Mouse (Mus musculus) testis, postnatal 10 days (tissue): ENCODE measurements at regions not wholly inside any gene's neighbourhood (a gene's known extent, or its start where the extent isn't known, plus 50 kb on each side); places are given as distances from the start of the nearest gene placed in this dataset.

ENCODE experiments used
- DNase-seq: peaks from one replicate; pipeline ENCODE4 v3.0.0; 2021; ENCODE audit warnings: low spot score

DNA sequence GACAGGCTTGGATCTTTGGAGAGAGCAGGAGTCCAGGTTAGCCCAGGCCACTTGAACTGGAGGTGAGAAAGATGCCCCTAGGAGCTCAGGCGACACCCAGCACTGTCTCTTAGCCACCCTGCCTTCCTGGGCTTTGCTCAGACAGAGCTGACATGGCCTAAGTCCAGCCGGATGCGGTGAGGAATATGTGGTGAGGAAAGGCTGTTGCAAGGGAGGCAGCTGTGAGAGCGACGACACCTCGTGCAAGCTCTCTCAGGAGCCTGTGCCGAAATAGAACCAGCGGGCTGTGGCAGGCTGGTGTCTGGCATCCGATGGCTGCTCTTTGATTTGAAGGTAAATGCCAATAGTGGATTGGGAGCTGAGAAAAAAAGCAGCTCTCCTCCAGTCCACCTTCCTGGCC, 191.4 kb upstream of the Sdk2 start:
- DNase-seq, result no peak

DNA sequence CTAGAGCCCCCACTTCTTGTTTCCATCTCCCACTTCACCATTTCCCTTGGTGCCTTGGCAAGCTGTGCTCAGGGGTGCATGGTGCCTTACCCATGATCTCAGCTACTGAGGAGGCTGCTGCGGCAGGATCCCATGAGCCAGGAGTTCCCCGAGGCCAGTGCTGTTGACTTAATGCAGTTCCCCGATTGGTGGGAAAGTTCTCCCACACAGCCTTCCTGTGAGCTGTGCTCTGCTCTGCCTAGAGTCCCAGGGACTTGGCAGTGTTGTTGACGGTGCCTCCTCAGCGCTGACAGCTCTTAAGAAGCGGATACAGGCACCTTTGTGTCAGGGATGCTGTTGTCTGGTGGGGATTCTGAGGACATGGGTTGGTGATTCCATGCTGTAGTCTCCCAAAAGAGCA, 190.9 kb upstream of the Sdk2 start:
- DNase-seq, result no peak

DNA sequence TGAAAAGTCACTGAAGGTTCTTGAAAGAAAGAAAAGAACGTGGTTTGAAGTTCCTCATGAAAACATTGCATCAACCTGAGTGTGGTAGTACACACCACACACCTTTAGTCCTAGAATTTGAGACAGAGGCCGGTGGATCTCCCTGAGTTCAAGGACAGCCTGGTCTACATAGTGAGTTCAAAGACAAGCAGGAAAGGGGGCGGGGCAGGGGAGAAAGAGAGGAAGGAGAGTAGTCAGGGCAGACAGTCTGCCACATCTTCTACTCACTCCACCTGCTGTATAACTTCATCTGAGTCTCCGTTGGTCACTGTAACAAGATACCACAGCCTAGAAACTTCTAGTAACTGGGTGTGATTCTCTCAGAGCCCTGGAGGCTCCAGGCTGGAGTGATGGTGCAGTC, 190.2 kb upstream of the Sdk2 start:
- no peak for DNase-seq

DNA sequence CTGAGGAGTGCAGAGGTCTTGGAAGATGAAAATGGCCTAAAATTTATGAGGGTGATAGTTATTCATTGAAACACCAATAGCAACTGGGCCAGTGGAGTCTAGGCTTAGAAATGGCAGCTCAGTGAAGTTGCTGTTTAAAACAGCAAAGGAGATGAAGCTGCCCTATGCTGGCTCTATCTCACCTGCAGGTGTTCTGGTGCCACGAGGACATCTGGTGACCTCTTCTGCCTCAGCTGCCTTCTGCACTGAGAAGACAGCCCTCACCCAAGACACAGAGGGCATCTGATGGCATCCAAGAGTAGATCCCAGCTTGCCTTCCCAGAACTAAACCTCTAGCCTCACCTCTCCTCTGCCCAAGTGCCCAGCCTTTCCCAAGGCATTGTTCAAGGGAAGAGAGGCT, 187.5 kb upstream of the Sdk2 start:
- no peak for DNase-seq

DNA sequence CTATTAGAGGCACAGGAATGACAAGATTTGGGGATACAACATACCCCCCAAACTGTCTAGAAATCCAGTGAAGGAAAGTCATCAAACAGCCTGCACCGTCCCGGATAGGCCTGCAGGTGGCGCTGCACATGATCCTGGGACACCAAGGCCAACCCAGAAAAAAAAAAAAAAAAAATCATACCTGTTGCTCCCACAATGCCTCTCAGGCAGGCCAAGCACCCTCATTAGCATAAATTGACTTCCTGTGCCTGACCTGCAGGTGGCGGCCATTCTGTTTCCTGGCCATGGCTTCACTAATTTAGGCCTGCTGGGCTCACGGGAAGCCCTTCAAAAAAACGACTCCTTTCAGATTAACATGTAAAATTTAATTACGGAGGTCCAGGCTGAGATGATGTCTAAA, 184.8 kb upstream of the Sdk2 start:
- peak; percentile 49 for DNase-seq

DNA sequence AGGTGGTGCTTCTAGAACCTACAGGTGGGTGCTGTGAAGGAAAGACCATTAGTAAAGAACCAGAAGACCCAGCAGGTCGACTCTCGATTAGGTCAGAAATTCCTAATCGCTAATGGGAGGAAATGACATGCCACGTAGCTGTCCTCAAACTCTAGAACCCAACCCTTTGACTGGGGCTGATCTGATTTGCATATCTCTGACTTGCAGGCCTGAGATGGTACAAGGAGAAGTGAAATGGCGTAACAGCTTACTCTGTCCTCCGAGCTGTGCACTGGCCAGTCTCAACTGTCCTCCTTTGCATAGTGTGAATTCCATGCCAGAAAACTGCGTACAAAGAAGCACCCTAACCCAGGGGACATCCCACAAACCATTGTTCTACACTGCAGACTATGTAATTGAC, 182.4 kb upstream of the Sdk2 start:
- no peak for DNase-seq

DNA sequence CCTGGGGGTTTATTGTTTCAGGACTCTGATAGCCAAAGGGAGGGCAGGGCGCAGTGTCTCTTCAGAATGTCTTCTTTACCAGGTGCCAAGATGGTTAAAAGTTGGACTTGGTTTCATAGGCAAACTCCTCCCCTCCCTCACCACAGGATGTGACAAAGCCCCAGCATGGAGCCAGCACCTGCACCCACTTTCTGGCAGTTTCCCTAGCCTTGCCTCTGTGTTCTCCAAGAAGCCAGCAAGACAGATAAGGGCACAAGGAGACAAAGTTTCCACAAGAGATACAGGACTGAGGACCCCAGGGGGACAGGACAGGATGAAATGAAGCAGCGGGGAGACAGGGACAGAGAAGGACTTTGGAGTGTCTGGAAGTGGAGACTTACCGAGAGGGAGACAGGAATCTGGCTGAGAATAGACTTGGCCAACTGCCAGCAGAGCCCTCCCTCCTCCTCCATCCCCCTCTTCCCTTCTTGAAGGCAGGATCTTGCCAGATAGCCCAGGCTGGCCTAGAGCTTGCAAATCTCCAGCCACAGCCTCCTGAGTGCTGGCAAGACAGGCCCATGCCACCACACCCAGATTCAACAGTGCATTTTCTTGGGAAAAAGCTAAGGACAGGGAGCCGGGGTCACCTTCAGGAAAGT, 181.5 kb upstream of the Sdk2 start:
- peak; percentile 46 for DNase-seq

DNA sequence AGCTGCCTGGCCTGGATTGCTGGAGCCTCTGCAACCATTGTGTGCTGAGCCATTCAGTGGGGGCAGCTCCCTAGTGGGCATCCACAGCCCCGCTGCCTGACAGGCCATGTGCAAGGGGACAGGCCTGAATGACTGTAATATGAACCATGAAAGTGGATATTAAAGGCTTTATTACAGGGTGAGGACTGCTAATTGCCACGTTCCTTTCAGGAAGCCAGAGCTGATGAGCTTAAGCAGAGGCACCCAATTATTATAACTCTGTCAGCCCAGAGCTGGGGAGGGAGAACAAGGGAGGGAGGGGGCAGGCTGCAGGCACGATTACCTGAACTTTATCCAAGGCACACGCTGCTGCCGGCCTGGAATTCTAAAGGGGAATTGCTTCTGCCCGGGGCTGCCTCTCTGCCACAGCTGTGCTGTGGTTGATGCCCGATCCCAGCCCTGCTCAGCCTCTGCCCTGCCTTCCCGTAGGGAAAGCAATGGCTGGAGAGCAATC, 172.5 kb upstream of the Sdk2 start:
- DNase-seq, result no peak

DNA sequence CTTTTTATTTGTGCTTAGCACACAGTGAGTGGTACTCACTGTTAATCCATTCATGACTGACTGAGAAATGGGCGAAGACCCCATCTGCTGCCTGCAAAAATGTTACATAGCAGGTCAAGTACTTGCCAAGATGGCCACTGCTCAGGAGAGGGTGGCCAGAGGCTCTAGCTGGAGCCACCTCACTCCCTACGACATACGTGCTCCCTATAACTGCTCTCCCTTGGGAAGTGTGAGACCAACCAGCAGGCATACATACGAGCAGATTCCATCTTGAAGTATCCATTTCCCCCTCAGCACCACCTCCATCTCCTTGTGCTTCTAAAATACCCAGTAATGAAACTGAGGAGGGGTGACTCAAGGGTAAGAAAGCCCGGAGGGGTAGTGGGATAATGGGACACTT, 172.0 kb upstream of the Sdk2 start:
- no peak for DNase-seq

DNA sequence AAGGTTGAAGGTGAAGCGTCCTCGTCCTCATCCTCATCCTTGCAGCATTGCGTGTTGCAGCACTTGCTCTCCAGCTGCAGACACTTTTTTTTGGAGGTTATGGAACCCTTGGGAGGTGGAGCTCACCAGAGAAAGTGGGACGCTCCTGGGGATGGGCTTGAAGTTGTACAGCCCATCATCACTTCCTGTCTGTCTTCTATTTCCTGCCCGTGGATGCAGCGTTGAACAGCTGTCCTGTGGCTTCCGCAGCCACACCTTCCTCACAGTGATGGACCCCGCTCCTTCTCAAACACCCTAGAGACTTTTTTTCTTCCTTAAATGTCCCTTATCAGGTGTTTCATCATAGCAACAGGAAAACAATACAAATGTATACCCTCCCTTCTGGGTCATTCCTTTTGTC, 171.5 kb upstream of the Sdk2 start:
- DNase-seq, result no peak

DNA sequence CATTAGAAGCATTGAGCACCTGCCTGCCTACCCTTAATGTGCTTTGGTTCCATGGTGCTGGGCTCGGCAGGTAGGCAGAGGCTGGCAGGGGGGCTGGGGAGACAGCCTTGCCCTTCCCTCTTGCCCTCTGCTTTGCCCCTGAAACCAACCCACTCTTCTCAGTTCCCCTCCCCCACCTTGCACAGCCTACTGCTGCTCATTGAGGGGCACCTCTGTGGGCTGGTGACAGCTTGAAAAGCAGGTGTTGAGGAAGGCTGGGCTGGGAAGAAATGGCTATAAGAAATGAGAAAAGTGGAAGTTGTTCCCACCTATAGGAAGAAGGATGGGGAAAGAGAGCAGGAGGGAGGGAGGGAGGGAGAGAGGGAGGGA, 167.7 kb upstream of the Sdk2 start:
- DNase-seq, result no peak

DNA sequence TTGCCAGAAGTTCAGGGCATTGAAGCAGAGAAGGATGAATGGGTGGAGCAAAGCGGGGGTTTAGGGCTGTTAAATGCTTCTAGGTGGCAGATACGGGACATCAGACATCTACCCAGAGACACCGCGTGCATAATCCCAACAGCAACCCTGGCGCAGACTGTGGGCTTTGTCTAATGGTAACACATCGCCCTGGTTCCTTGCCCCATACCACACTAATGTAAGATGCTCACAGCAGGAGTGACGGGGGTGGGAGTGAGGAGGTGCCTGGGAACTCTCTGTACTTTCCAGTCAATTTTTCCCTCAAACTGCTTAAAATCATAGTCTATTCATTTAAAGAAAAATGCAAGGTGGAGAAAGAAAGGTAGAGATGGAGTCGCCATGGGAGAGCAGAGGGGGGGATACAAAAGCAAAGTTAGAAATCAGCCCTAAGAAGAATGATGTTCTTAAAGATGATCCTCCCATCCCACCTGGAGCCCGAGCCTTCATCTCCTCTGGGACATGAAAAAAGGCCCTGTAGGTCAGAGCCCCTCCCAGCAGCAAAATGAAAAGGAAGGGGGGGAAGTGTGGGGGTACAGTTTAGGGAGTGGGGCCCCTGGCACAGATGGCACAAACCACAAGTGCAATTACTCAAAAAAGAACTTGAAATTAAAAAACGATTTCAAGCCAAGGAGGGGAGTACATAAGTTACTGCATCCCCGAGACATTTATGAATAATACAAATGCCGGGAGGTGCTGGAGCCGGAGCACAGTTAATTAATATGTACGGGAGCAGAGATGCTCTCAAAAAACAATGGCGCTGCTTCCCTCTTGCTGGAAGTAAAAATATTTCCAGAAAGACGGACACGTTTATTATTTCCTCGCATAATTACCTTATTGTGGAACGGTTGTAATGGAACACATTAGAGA, 167.0 kb upstream of the Sdk2 start:
- DNase-seq, result no peak

DNA sequence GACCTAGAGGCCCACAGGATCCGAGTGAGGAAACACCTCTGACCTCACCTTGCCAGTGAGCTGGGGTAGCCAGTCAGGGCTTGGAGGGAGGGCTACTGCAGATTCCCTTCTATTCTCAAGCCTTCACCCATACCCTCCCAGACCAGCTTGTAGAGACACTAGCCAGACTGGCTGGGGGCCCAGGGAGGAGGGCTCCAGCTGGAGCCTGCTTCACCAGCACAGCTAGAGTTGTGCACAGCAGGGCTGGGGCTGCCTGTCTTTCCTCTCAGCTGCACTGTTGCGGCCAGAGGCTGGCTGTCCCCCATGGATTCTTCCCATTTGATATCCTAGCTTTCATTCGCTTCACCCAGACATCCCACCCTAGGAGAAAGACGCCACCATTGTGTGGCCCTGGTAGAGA, 165.0 kb upstream of the Sdk2 start:
- DNase-seq, result no peak

DNA sequence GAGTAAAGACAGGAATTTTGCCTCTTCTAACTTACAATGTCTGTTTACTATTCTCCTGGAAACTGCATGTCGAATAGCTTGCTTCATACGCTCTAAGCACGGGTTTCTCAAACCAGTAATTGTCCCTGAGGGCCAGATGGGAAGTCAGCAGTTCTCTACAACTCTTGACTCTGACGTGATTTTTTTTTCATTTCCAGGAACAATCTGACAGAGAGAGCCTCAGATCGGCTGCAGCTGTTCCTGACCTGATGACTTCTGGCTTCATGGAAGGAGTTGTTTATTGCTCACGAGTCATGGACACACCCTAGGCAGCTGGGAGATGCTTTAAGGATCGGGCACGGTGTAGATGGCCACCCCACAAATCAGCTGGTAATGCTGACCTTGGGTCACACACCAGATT, 162.9 kb upstream of the Sdk2 start:
- DNase-seq, result no peak

DNA sequence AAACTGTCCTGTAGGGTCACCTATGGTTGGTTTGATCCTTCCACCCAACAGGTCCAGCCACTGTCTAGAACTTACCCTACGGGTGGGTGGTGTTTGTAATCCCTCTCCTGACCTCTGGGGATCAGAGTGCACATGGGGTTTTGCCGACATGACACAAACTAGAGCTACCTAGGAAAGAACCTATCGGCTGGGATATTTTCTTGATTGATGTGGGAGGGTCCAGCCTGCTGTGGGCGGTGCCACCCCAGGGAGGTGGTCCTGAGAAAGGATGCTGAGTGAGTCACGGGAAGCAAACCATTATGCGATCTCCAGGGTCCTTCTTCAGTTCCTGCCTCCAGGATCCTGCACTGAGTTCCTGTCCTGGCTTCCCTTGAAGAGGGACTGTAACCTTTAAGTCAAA, 162.3 kb upstream of the Sdk2 start:
- no peak for DNase-seq

DNA sequence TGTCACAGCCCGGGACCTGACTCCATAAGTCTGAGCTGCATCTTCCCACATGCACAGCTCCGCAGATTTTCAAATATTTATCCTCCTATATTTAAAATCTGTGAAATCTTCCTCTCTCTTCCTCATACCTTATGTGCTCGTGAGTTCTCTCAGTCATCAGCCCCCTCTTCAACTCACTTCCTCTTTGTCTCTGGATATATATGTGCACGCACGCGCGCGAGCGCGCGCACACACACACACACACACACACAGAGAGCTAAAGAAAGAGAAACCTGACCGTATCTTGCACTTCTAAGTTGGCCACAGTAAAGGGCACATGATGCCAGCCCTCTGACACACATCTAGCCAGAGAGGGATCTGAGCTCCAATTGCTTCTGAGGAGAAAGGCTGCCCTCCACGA, 159.7 kb upstream of the Sdk2 start:
- no peak for DNase-seq

DNA sequence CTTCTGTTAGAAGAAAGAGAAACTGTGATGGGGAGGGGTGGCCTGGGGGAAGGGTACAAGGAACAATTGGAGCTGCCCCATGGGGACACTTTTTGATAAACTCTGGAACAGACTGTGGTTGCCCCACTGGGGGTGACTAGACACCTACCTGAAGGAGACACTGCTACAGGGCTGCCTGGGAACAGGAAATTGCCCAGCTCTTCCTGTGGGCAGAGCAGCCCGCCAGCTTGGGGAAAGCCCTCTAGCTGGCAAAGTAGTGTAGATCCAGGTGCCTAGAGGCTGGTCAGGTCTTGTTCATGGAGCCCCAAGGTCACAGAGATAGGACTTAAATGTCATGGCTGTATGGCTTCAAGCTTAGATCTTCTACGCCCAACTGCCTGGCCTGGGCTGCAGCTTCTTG, 157.9 kb upstream of the Sdk2 start:
- DNase-seq, result no peak

DNA sequence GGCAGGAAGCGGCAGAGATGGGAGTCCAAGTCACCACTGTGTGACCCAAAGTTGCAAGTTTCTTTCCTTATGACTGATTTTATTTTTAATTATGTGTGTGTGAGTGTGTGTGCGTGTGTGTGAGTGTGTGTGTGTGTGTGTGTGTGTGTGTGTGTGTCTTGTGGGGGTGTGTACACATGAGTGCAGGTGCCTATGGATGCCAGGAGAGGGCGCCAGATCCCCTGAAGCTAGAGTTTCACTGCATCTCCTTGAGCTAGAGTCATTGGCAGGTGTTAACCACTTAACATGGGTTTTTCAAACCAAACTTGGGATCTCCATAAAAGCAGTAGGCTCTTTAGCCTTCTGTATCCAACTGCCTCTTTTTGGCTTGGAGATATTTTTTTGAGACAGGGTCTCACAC, 156.2 kb upstream of the Sdk2 start:
- DNase-seq, result no peak

DNA sequence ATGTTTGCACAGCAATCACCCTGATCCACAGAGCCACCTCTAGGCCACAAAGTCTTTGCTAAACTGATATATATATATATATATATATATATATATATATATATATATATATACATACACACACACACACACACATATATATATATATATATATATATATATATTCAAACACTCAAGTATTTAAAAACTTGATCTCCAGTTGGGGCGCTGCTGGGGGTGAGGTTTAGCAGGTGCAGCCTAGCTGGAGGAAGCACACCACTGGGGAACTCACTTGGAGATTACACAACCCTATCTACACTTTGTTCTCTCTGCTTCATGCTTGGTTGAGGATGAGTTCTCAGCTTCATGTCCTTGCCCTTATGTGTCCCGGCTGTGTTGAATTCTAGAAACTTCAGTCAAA, 153.6 kb upstream of the Sdk2 start:
- no peak for DNase-seq

DNA sequence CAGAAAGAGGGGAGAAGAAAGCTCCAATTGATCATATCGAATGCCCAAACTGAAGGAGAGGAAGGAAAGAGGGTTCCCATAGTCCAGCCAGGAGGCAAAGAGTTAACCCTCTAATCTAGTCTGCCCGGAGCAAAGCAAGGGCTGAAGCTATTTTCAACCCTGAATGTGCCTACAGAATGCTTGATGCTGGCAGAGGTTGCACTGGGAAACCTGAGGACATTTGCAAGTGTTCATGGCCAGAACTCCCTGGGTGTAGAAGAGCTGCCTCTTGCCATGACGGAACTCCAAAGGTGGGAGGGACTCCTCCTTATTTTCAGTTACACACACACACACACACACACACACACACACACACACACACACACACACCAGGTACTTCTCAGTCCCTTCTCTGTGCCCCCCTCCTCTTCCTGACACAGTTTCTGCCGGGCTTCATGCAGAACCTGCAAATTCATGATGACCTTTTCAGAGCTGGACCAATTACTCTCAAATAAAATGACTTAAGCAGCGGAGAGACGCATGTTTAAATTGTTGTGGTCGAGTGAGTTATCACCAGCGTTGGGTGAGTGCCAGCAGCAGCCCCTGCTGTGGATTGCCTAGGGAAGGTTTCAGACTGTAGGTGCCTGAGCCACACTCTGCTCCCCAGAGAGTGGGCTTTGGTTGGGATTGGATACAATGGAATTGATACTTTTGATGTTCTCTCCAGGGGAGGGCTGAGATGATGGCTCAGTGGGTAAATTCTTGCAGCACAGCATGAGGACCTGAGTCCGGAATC, 152.1 kb upstream of the Sdk2 start:
- DNase-seq, result no peak

DNA sequence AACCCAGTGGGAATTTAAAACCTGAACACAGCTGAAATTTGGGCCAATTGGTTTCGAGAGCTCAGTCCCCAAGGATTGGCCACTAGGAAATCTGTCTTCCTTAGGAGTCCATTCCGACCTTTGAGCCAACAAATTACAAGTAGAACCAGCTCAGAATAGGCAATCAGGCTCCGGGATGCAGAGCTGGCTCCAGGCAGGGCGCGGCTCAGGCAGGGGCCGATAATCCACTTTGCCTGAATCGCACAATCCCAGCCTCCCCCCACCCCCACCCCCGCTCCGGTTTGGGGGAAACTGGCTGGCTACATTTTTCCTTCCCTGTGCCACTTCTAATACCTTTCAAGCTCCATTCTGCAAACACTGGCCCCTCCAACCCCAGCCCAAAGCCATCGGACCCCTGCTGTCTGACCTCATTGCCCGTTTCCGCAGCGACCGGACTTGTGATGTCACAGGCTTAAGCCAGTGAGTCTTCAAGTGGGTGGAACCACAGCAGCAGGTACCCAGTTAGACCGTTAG, 150.5 kb upstream of the Sdk2 start:
- no peak for DNase-seq

DNA sequence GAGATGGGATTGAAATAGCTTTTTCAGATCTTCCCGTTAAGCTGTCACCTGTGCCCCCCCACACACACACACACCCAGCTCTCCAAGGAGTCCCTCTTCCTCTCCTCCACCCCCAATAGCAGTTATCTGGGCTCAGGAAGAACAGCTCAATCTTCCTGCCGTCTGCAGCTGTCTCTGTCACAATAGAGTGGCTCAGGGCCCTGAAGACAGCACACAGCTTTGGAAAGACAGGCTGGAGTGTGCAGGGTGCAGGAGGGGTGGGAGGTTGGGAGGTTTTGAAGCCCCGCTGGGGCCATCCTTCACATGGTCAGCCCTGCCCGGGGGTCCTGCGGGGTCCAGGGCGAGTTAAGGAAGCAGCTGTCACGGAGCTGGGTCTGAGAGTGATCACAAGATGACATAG, 149.6 kb upstream of the Sdk2 start:
- no peak for DNase-seq

DNA sequence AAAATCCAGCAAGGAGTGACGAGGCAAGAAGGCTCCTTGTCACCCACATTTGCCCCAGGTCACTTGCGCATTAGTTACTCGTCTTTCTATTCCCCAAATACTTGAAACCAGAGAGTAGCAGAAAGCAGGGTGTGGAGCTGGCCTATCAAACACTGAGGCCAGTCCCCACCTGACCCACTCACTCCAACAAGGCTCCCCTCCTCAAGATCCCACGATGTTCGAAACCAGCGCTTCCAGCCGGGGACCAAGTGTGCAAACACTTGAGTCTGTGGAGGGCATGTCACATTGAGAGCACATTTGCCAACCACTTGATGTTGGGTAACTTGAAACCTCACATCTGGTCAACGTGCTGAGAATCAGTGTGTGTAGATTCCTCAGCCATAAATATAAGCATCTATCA, 148.4 kb upstream of the Sdk2 start:
- DNase-seq, result no peak
